Mouse (Mus musculus): ENCODE measurements around the gene Mocs1. TPM values are rescaled to one million over a fixed set of nuclear protein-coding genes. Genes with fewer than 3 reads are reported as not detected.

Mocs1 gene
- total RNA-seq (2021) (10 to 100 TPM; 36.2 to 55.3 TPM), polyA plus RNA-seq (2012; rRNA removed) (39.5 and 42.7 TPM in 2 replicates)
- long read RNA-seq, transcript Mocs1-203 (11 exons, 2,588 nt): minor isoform, 10 of 28 reads
- long read RNA-seq, transcript Mocs1-201 (11 exons, 2,646 nt): major isoform, 13 of 28 reads
- long read RNA-seq, partial matches to known transcripts: 2 of 28 reads
- long read RNA-seq, other reads (novel, unspliced or antisense): 3 of 28 reads

DNA sequence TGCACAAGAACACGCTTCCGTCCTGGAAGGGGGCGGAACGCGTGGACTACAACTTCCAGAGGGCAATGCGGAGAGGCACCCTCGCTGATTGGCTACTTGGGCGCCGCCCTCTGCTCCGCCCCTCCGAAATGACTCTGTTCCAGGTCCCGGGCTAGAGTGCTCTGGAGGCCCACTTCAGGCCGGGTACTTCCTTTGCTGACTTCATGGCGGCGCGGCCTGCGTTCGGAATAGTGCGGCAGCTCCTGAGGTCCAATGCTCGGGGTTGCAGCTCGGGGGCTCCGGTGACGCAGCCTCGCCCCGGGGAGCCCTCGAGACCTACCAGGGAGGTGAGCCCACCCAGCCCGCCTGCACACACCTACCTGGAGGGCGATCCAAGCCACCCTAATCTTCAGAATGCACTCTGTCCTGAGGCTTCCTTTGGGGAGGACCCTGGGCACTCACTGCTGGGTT lies at the start of gene Mocs1:
Gene Mocs1 (plus strand): TSS at position 124 of the 450 bp plus-strand sequence.
- peak; percentile 97 for DNase-seq

DNA sequence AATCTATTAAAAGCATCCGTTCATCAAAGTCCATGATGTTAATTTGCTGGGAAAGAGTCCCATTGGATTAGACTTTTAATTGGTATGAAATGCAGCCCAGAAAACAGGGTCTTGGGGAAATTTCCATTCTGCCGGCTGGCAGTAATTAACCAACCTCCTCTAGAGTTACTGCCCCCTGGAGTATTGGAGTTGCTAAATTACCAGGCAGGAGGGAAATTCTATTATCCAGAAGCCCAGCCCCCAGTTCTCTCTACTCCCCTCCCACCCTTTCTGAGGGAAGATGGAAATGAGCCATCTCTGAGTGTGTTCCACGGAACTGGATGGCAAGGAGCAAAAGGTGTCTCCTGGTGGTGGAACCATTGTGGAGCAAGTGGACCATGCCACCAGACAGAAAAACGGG lies 48.5 kb upstream of the Mocs1 start:
- no peak for DNase-seq

DNA sequence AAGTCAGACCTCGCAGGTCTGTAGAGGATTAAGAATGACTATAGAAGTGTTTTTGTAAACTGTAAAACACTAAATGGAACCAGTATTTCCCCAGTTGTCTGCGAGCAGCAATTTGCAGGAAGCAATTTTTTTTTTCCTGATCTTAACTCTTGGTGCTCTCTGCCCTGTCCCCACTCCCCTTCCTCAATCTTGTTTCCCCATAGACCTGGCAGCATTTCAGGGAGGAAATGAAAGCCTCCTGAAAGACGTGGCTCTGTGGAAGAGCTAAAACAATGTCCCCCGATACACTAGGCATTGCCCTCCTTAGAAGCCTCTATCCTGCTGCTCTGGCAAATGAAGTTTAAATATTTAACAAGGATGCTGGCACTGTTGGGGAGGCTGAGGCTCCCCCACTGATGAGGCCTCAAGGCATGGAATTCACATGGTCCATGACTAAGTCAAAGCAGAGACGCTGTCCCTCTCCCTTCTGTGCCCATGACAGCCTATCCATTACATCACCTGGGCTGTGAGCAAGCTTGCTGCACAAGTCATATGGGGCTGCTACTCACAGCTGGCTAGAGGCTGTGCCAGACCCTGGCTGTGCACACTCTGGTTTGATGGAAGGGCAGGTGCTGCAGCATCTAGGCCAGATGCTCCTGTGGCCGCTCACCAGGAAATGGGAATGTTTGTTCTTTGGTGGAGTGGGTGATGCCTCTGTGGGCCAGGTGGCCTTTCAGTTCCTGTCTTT lies 43.8 kb upstream of the Mocs1 start:
- DNase-seq: no peak

DNA sequence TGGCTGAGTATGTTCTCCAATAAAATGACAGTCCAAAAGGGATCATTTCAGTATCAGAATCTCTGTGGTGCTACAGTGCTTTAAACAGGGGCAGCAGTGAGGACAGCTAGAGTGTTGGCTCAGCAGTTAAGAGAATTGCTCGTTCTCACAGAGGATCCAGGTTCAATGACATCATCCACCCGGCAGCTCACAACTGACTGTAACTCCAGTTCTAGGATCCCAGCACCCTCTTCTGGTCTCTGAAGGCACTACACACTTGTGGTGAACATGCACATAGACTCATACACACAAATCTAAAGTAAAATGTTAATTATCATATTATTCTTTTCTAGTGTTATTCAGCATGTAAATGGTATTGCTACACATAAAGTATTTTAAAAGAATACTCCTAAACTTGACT lies 40.4 kb upstream of the Mocs1 start:
- no peak for DNase-seq

DNA sequence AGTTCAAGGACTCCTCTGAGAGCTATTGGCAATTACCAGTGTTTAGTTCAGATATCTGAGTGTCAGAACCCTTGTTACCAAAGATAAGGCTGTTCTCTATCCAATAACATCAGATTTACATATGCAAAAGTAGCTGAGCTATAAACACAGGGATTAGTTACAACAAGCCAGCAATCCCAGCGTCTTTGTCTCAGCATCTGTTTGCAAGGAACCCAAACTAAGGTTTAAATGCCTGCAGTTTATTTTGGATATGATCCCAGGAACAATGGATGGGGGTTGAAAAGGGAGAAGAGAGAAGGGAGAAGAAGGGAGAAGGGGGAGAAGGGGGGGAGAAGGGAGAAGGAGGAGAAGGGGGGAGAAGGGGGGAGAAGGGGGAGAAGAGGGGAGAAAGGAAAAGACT lies 35.4 kb upstream of the Mocs1 start:
- DNase-seq: no peak

DNA sequence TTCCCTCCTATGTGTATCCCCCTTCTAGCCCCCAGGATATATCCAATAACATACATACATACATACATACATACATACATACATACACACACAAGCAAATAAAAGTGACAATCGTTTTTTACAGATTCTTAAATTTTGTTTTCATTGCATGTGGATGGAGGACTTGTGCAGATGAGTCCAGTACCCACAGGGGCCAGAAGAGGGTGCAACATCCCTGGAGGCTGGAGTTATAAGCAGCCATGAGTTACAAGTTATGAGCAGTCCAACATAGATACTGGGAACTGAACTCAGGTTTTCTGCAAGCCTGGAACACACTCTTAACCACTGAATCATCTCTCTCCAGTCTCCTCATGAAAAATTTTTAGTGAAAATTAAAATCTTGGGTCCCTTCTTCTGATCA lies 33.3 kb upstream of the Mocs1 start:
- no peak for DNase-seq

DNA sequence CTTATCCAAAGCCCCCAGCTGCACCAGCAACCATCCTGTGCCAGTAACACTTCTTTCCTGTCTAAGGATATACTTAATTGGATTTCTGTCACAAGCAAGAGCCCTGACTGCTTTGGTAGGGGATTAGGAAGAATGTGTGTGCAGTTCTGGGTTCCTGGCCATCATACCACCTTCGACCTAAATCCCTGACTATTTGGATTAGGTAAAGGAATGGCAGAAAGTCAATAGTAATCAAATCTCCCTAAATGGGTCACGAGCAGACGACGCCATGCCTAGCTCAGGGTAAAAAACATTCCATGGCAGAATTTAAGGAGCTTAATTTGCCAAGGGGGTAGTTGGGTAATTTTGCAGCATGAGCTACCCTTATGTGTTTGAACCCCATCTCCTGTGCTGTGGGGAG lies 28.6 kb upstream of the Mocs1 start:
- DNase-seq: no peak

DNA sequence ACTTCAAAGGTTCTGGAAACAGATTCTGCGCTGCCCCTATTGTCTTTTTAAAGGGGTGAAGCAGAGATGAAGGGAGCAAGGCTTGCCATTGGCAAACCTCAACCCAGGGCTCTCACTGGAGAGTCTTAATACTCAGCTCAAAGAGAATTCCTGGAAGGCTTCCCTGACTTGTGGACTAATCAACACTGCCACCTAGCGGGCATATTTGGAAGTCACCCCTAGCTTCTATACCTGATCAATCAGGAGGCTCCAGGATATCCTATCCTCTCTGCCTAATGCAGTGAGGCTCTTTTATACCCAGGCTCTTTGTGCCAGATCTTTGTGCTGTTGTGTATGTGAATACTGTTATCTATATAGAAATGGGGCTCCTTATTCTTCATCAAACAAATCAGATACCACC lies 28.0 kb upstream of the Mocs1 start:
- DNase-seq: peak; percentile 67

DNA sequence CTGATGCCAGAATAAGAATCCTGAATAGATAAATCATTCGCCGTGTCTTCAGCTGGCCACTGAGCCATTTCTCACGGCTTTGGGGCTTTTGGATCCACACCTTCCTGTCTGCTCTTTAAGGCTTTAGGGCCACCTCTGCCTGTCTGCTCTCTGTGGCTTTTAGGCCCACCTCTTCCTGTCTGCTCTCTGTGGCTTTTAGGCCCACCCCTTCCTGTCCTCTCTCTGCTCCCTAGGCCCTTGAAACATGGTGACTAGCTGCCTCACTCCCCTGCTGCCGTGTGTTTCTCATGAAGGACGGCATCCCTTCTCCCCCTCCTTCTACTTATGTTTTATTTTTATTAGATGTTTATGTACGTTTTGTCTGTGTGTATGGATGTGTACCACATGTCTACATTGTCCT lies 25.0 kb upstream of the Mocs1 start:
- DNase-seq: no peak

DNA sequence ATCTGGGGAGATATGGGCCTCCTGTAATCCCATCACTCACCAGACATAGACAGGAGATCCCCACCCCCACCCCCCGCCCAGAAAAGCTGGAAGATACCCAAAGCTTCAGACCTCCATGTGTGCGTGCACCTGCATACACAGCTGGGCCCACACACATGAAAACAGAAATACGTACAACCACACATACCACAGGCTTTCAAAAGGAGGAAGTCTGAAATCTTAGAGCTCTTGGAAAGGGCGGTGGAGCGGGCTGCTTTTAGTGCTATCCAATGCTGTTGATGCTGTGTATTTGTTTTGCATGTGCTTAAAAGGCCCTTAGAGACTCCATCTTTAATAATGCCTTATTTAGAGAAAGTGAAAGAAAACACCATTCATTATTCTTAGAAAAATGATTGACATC lies 22.2 kb upstream of the Mocs1 start:
- DNase-seq: no peak

DNA sequence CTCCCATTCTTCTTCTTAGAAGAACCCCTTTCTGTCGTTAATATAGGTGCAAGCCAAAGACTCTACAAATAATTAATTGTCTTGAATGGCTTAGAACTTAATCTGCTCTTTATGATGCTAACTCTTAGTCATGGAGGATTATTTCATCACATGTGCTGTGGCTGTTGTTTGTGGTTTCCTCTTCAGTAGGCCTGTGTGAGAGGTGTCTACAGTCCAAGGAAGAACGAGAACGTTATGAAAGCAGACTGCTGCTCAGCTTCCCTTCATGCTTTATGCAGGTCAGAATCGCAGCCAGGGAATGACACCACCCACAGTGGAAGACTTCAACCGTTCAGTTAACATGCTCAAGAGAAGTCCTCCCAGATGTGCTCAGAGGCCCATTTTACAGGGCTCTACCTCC lies 15.2 kb upstream of the Mocs1 start:
- DNase-seq: no peak

DNA sequence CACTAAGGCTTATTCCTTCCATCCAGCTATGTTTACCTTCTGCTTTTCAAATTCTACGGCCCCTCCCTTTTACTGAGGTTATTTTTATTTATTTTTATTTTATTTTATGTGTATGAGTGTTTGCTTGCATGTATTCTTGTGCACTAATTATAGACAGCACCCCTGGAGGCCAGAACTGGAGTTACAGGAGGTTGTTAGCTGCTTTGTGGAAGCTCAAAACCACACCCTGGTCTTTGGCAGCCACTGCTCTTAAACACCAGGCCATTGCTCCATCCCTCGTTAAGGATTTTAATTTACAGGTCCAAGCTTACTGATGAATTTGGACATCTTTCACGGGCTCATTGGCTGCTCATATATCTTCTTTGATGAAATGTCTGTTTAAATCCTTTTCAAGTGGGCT lies 14.6 kb upstream of the Mocs1 start:
- DNase-seq: no peak

DNA sequence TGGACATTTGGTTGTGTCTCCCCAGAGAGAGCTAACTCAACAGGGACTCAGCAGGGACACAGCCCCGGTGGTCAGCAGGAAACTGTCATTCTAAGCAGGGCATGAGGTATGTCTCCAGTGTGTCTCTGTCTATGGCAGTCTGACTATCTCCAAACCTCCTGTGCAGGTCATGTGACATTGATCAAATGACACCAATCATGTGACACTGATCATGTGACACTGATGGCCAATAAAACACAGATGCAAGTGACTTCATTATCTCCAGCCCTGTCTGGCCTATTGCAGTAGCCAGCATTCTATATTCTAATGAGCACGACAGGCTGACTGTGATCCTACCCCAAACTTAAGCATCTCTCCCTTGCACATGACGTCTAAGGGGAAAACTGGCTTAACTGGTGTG lies 11.9 kb upstream of the Mocs1 start:
- no peak for DNase-seq

DNA sequence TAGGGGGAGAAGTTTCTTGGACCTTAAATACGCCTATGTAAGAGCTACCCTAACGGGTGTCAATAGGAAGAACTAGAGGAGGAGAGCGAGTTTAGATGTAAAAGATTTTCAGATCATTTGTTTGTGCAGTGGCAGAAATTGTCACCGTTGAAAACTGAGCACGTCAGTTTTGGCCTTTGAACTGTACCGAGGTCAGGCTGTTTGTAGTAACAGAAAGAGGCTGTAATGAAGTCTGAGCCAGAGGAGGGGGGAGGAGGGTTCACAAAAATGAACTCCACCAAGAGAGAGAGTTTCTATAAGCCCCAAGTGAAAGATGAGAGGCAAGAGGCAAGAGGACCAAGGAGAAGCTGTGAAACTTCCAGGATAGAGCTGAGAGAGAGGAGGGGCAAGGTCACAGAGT lies 8.3 kb upstream of the Mocs1 start:
- DNase-seq: no peak

DNA sequence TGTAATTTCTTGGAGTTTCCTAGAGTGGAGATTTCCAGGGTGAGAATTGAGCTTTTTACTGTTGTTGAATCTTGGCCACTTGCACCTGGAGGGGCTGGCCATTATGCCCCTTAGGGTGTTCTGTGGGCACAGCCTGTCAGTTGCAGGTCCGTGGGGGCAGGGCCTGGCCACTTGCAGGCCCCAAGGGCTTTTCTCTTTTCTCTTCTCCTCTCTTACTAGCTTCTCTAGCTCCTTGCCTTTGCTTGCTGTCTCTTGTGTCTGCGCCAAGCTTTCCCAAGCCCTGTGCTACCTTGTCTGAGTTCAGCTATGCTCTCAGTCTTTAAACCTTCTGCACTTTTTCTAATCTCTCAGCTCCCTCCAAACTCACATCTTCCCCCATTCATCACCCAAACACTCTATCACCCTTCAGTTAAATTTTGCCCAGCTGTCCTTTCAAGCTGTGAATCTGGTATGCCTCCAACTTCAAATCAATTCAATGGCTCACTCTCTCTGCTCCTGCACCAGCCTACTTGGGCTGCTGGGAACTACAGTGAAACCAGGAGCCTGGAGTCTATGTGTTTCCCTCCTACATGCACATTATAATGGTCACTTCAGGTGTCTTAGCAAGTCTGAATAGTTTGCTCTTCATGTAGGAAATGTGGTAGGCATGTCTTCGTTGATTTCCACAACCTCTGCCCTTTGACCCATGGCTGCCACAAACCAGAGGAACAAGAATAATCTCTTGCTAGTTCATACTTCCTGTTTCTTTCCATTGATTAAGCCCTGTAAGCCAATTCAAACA lies 5.7 kb upstream of the Mocs1 start:
- DNase-seq: no peak

DNA sequence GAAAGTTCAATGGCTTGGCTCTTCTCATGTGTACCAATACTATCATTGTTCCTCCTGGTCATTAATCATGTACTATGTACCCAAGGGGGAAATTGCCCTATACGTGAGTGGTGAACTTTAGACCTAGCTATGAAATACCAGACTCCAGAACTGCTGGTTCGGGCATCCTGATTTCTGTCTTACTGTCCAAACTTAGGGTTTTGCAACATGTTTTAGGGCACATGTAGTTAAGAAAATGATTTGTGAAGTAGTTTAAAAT lies 5.2 kb upstream of the Mocs1 start:
- DNase-seq: no peak

DNA sequence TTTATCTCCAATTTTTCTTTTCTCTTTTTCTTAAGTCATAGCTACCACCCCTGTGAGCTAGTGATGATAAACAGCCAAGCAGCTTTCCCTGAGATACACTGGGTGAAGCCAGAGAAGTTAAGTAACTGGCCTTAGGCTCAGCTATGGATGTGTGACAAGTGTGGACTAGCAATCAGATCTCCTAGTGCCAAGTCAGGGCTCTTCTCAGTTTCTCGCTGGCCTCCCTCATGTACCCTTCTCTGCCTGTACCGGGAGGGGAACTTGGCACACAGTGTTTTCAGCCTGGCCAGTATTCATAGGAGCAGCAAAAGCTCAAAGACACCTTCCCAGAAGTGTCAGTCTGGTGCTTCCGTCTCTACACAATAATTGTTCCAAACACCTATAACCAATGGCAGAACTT lies 4.3 kb upstream of the Mocs1 start:
- no peak for DNase-seq

DNA sequence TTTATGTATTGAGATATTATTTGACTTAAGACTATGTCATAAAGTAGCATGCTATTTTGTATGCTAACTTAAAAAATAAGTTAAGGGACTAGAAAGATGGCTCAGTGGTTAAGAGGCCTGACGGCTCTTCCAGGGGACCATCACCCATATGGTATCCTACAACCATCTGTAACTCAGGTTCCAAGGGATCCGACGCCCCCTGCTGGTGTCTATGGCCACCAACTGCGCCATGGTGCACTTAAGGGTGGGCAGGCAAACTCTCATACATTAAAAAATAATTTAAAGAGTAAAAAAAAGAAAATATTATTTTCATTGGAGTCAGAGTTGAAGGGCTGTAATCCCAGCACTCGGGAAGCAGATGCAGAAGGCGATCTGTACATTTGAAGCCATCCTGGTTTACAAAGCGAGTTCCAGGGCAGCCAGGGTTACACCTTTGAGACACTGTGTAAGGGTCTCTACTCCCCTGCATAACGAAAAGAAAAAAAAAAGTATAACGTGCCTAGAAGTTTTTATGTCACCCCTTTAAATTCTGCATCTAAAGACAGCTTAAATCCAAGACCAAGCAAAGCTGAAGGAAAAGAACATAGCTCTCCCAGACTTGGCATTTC lies 427 bp upstream of the Mocs1 start:
- DNase-seq: no peak

DNA sequence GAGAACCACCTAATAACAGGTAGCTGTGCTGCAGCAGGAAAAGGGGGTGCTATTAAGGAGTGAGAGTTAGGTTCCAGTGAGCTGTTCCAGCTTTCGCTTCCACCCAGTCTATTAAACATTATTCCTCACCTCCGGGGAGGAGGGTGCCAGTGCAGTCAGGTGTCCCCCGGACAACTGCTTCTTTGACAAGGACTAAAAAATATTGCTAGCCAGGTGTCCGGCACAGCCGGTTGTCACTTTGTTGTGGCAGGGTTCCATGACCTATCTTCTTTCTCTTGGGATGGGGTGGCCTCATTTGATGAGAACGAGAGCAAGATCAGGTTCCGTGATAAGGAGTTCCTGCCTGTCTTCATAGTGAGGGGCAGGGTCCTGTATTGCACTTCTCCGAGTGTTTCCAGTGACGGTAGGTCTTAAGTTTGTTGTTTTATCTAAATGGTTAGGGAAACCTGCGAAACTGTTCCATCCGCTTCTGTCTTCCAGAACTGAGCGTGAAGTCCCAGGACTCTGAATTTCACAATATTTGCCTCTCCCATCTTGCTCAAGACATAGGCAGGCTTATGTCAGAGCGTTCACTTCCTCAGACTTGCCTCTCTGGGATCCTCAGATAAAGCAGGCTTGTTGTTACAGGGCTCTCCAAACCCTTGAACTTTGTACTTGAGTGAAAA lies 721 bp downstream of the Mocs1 start:
- peak; percentile 42 for DNase-seq

DNA sequence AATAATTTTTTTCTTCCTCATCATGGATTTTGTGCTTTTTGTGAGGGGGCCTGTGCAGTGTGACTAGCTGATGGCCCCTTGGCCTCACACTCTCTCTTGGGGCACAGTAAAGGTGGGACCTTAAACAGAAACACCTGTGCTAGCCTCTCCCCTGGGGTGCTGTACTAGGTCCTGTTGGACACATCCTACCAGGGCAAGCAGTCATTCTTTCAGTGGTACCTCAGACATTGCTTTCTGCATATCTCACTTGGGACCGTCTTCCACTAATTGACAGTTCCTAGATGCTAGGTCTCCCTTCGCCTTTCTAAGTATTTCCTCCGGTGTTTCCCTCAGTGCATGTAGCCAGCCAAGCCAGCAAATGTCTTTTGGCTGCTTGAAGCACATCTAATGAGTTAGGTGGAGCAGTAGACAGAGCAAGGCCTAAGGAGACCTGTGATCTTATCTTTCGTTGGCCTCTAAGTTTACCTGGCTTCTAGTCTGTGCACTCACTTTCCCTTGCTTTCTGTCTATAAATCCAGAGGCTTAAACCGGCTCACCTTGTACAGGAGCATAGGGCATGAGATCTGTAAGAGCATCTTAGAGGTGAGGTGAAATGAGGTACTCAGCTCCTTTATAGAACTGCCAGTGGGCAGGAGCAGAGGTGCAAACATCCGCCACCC lies 1.4 kb downstream of the Mocs1 start:
- no peak for DNase-seq

DNA sequence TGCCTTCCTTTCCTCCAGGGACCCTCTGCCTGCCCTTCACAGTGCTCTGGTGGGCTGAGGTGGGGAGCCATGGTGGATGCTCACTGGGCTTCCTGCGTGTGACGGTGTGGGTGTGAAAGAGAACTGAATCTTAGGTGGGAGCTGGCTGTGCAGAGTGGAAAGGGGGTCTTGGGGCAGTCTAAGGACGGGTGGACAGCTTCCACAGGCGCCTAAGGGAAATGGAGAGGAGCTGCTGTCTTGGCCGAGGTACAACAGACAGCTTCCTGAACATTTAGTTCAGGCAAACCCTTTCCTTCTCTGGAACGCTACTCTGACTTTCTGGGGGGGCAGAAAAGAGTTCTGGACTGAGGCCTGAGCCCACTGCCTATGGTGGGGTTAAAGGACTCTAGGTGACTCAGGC lies 2.0 kb downstream of the Mocs1 start:
- DNase-seq: no peak

DNA sequence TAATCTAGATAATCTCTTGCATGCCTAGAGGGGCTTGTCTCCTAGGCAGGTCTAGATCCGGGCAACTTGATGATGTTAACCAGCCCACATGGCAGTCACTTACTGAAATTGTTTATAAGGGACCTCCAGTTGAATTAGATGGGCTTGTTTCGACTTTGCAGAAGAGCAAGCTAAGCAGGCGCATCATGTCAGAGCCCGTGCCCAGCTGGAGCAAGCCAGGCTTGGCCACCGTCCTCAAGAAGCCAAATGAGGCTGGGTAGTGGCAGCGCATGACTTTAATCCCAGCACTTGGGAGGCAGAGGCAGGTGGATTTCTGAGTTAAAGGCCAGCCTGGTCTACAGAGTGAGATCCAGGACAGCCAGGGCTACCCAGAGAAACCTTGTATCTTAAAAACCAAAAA lies 3.0 kb downstream of the Mocs1 start:
- DNase-seq: no peak
